Mouse (Mus musculus): Measurements from ENCODE around the gene Gabbr1.

DNA sequence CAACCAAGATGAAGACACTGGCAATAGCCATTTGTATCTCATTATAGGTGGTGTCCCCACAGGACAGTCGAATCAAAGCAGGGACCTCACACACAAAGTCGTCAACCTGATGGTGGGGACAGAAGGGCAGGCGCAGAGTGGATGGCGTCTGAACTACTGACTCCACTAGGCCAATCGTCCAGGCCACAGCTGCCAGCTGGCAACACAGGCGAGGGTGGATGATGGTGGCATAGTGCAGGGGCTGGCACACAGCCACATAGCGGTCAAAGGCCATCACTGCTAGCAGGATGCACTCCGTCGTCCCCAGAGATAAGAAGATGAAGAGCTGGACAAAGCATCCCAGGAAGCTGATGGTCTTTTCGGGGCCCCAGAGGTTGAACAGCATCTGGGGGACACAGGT is 39.8 kb downstream of the Gabbr1 start:
- TF ChIP-seq GATA1 (IDR thresholded peaks at IDR 0.05; ENCODE audit: borderline replicate concordance, low read length) (no peak), FLI1 (IDR thresholded peaks at IDR 0.05; ENCODE audit: low read length) (no peak)

All from megakaryocyte, embryonic 14.5 days (primary cell).